Mouse (Mus musculus): Measurements from ENCODE around the gene Acyp2.

DNA sequence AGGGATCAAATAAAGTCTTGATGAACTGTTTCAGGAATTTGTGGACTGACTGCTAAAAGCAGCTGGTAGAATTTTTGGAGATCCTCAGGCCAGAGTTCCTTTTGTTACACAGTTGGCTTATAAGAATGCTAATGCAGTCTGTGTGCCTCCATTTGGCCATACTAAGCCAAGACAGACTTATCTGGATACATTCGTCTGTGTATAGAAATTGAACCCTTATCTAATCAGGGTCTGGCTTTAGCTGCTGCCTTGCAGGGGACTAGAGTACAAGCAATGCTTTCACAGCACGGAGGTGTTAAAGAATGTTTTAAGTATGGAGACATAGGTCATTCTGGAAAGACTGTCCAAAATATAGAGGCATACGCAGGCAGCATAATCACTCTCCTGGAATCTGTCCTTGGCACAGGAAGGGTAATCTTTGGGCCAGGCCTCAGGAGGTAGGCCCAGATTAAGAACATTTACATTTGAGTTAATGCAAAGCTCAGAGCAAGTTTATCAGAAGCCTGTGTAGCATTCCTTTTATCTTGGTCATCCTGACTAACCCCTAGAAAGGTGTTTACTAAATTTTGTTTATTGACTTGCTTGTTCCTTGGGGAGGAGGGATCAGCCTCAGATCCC lies 150.5 kb downstream of the Acyp2 start:
- TF ChIP-seq POLR2AphosphoS2 (IDR thresholded peaks at IDR 0.05; ENCODE audit: low read length) (no peak), CTCF (IDR thresholded peaks at IDR 0.05 in 2 of 3, conservative IDR thresholded peaks at IDR 0.05 in 1 of 3; ENCODE audit: control insufficient read depth in 1 of 3, insufficient read depth in 1 of 3, low read depth in 2 of 3, low read length in 3 of 3, poor library complexity in 1 of 3, severe bottlenecking in 1 of 3) (peak in 1 of 3 experiments; percentile 14; a peak in 1 of 6 replicates), MAFK (IDR thresholded peaks at IDR 0.05; ENCODE audit: borderline replicate concordance, low read depth, low read length) (no peak), BHLHE40 (IDR thresholded peaks at IDR 0.05; ENCODE audit: borderline replicate concordance, low read depth, low read length) (no peak), POLR2A (IDR thresholded peaks at IDR 0.05; ENCODE audit: control insufficient read depth in 1 of 2, insufficient read depth in 1 of 2, low read depth in 1 of 2, low read length in 2 of 2, poor library complexity in 1 of 2) (no peak), ZMIZ1 (IDR thresholded peaks at IDR 0.05; ENCODE audit: low read depth, low read length) (no peak), MYC (IDR thresholded peaks at IDR 0.05; ENCODE audit: low read depth, low read length) (no peak), EP300 (IDR thresholded peaks at IDR 0.05; ENCODE audit: low read depth in 1 of 2, low read length in 2 of 2) (peak in 1 of 2 experiments; percentile 31; a peak in 1 of 4 replicates), MEF2A (IDR thresholded peaks at IDR 0.05; ENCODE audit: extremely low read depth, insufficient replicate concordance, low read depth, low read length, poor library complexity, severe bottlenecking) (no peak)

Data from MEL (cell line).